Mouse (Mus musculus) ovary, postnatal 36 days (tissue): ENCODE results near the gene Etv6.

Source experiments
- DNase-seq: peaks from one replicate; pipeline ENCODE4 v3.0.0; 2022; ENCODE audit warnings: low spot score, mixed read lengths

Gene Etv6

DNA sequence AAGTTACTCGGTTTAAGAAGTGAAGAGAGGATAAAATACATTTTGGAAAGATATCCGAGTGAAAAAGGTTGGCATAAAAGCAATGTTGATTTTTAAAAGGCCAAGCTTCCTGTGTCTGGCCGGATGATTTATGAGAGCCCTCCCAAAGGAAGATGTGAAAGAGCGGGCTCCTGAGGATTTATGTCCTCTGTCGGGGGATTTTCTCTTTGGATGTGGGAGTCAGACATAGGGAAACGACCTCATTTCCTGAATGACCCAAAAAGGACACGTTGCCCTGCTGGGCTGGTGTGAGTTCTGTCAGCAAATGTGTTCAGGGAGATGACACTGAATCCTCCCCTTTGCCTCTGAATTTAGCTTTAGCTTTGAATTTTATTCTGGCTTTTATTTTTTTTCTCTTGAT is 8.0 kb downstream of the Etv6 start:
- DNase-seq: no peak

DNA sequence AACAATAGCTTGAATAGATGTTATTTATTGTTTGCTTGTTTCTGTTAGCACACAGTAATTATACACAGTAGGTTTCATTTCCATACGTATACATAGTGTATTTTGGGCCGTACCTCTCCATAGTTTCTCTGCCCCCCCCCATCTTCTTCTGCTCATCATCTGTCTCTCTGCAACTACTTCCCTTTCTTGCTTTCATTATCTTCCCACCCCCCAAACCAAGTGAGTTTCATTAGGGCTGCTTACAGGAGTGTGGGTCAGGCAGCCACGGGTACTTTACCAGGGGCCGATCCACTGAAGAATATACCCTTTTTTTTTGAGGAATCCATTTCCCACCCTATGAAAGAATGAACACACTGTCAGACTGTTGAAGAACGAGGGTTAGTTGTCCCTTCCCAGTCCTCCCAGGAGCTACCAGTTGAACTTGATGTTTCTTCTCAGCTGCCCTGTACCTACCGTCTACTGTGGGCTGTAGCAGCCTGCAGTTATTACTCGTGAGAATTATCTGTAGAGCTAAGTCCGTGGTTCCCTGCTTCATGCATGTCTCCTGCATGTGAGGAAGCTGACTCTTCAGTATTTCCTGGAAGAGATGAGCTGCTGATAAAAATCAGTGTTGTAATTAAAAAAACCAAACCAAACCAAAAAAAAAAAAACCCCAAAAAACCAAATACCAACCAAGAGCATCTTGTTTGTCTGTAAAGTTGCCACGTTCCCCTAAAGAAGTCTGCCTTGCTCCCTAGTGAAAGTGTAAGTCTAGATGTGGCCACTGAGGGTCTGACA is 9.8 kb downstream of the Etv6 start:
- no peak for DNase-seq

DNA sequence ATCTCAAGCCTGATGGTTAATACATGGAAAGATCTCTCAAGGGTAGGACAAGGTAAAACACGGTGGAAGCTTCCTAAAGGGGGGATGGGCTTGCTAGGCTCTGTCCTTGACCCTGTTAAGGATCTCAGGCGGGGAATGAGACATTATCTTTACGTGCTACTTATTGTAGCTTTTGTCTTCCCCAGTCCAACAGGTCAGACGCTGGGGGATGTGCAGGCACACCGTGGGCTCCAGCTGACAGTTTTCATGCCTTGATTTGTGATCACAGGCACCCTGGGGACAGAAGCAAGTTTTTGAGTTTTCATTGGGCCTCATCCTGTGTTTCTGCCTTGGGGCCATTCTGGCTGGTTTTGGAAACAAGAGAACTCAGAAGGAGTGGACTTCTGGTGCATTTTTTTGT is 10.6 kb downstream of the Etv6 start:
- DNase-seq: no peak

DNA sequence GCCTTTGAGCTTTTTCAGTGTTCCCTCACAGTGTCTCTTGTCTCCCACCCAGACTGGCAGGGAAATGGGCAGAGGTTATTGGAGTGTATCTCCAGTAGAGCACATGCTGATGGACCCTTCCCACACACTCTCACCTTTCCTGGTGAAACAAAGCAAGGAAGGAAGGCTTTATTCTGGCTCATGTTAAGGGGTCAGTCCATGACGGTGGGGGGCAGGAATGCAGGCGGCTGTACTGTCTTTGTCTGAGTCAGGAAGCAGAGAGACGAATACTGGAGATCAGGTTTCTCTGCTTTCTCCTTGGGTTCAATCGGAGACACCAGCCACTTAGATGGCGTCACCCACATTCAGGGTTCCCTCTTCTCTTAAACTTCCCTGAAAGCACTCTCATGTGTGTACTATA is 11.7 kb downstream of the Etv6 start:
- no peak for DNase-seq

DNA sequence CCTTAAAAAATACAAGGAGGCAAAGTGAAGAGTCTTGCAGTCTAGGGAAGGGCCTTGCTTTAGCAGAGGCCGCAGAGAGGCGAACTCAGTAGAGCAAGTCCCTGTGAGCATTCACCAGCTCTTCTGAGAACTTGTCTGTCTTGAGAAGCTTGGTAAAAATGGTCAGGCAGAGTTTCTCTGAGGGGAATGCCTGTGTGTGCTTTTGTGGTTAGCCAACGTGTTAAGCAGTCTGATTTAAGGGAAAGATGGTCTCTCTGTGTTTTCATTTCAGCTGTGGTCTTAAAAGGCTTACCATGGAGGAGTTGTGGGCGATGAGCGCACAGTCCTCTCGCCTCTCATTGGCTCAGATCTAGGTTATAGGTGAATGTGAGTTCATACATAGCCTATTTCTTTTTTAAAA is 12.5 kb downstream of the Etv6 start:
- no peak for DNase-seq

DNA sequence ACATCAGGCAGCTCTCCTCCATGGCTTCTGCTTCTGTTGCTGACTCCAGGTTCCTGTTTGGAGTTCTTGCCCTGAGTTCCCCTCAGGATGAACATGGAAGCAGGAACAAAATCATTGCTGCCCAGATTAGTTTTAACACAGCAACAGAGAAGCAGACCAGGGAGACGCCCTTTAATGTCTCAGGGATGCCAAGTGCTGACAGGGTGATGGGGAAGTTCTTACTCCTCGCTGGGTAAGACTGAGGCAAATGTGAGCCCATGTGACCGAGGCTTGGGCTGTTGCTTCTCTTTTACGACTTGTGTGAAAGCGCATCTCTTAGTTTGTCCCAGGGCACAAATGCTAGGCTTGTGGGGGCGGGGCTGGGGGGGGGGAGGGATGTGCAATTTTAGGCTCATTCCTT is 13.5 kb downstream of the Etv6 start:
- no peak for DNase-seq

DNA sequence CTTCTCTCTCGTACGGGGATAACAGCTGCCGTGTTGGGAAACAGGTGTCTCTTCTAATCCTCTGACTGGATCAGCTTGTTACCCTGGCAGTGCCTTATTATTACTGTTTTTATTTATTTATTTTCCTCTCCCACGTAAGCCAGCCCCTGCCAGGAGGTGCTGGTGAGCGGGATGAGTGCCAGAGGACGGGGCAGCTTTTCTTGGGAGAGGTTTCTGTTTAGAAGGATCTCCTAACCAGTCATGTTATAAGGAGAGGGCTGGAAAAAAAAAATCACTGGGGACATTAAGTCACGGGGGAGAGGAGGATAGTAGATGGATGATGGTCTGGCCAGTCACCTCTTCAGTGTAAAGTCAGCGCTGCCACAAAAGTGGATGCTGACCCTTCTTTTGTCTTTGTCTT is 15.0 kb downstream of the Etv6 start:
- no peak for DNase-seq

DNA sequence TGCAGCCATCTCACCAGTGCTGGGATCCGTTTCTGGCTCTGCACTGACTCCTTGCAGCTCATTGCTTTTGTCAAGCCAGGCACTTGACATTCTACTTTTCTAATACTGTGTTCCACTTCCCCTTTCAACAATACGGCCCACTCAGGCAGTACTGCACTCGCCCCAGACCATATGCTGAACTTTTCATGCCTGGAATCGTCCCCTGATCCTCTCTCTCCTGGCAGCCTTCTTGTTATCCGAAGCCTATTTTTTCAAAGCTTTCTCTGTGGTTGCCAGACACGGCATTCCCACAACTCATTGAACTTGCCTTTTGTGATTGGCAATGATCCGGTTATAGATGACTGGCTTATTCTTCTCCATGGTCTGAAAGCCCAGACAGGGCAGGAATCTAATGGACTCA is 16.4 kb downstream of the Etv6 start:
- no peak for DNase-seq

DNA sequence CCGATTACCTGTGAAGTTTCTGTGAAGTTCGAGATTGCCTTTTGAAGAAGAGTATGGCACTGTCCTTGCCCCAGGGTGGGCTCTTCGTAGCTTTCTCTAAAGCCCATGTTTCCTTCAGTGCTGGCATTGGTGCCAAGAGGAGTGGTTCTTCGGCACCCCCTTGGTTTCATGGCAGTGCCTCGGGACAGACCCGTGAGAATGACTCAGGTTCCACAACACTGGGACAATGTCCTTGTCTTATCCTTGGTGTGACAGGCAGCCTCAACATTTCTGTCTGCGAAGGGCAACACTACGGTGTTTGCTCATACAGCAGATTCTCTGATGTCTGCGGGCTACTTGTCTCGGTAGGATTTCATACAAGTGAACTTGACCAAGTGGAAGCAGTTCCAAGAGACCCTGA is 17.6 kb downstream of the Etv6 start:
- DNase-seq: no peak

DNA sequence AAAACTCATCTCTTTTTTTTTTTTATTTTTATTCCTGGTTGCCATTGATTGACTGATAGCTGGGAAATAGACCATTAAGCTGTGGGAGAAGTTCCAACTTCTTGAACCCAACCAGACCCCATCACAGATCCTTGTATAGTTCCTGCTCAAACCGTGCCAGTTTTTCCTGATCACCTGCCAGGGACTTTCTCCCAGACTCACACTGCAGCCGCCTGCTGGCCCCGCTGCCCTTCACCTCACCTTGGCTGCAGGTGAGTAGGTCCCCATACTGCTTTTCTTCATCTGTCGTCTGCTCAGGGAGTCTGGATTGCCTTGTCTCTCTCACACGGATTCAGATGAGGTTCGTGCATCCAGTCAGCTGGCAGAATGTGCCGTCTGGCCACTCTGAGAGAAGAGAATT is 18.1 kb downstream of the Etv6 start:
- no peak for DNase-seq

DNA sequence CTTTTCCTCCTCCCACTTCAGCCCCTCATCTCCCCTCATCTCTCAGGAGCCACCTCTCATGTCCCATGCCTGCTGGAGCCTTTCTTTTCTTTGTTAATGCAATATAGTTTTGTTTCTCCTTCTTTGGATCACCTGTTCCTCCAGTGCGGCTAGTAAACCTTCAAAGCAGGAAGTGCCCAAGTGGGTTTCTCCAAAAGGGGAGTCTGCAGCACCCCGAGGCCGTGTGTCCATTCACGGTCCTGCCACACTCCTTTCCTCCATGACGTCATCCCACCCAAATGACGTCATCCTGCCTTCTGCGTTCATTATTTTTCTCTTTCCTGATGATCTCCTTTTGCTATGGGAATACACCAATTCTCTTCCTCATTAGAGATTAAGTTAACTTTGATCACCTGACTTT is 20.1 kb downstream of the Etv6 start:
- no peak for DNase-seq

DNA sequence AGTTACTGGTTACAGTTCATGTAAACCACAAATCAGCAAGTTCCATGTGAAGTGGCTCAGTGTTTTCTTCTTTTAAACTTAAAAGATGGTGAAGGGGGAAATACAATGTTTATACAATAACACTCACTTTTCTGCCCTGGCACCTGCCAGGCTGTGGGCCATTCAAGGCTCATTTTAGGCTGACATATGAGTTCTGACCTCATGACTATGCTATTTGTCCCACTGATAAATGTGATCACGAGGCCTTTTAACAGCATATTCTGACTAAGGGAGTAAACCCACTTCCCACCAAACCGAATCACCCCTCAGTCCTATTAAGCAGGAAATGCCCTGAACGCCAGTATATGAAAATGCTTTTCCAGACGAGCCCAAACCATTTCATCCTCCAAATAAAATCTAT is 23.0 kb downstream of the Etv6 start:
- DNase-seq: no peak

DNA sequence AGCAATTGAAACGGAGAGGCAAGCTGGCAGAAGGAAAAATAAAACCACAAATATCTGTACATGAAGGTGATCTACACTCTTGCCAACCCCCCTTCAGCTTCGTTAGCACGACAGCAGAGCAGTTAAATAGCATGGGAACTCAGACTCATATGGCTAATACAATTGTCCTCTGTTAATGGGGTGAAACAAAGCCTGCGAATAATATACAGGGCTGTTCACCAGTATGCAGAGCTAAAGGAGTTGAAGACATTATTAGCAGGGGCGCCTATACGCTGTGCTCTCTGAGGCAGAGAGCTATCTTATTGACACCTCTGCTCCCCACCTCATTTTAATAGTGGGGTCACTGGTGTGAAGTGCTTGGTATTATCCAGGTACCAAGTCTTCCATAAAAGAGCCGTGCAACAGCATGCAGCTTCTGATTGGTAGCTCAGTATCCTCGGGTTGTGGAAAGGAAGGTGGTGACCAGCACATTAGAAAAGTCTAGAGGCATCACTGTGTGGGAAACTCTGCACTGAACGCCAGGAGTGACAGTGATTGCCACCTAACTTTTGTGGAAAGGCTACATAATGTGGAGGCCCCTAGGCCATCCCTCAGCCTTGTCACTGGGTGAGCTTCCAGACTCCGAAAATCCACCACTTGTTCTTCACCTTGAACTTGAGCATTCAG is 23.5 kb downstream of the Etv6 start:
- no peak for DNase-seq

DNA sequence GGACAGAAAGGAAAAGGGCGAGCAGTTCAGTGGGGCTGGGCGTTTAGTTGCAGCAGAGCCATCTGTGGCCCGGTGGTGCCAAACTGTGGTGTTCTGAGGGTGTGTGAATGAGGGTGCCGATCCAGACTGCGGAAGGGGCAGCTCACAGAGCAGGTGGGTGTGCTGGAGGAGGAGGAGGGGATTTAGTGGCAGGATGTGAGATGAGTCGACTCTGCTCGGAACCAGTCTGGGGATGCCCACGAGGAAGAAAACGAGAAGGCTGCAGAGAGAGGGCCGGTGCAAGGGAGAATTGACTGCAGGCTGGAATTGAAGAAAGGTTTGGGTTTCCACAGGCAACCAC is 24.0 kb downstream of the Etv6 start:
- DNase-seq: no peak

DNA sequence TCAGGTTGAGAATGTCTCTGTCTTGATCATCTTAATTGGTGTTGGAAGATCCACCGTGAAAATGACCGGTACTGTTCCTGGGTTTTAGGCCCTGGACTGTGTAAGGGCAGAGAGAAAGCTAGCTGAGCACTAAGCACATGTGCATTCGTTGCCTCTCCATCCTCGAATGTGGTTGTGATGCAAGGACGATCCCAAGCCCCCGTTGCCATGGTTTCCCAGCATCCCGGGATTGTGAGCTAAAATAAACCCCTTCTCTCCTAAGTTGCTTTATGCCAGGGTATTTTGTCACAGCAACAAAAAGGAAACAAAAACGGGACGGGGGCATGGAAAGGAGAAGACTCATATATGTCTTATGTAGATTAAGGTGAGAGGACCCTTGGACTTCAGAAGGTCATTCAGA is 24.5 kb downstream of the Etv6 start:
- no peak for DNase-seq

DNA sequence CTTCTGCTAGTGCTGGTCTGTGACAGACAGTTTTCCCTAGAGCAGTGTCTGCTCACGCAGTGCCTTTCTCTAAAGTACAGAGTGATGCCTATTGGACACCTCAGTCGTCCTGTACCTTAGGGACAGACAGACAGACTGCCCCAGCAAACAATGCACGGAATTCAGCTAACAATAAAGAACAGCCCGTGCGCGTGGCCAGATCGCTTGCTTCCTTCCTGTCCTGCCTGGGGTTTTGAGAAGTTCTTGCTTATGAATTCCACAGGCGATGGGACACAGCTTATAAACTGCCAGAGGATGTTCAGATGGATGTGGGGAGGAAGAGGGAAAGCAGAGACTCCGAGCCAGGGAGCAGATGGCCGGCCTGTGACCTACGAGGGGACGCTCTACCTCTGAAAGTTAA is 25.3 kb downstream of the Etv6 start:
- DNase-seq: no peak

DNA sequence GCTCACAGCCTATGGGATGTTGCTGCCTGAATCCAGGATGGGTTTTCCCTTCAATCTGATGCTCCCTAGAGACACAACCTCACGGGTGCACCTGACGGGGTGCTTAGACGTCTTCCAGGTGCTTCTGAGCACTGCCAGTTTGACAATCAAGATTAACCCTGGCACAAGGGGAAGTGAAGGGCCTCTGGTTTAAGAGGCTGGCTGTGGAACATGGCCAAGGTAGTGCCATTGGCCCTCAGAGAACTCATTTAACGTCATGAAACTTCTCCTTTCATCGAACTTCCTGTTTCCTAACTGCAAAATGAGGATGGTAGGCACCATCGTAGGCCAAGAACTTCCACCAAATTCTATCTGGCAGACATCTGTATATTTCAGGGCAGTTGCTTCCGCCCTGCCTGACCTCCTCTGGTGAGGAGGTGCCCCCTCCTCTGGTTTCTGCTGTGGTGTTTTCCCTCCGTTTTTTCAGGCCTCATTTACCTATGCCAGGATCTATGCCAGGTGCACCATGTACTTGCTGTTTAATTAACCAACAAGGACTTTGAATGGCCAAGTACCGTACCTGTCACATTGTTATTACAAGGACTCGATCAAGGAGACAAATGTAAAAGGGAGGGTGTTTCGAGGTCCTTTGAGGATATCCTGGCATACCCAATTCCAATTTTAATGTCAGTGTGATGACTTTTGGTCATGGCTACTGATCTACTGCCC is 29.7 kb downstream of the Etv6 start:
- DNase-seq: no peak

DNA sequence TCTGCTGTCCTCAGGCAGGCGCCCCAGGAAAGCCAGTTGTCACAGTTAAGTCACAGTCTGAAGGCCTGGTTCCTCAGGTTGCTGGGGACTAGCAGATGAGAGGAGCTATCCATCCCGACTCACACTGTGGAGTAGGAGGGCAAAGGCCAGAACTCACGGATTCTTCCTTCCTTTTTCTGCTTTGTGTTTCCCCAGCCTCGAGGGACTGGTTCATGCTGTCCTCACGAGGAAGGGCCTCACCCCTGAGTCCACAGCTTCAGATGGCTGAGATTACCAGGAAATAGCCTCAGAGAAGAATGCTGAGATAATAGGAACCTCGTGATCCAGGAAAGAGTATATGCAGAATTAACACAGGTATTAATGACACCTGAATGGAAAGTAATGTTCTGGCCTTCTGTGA is 30.6 kb downstream of the Etv6 start:
- no peak for DNase-seq

DNA sequence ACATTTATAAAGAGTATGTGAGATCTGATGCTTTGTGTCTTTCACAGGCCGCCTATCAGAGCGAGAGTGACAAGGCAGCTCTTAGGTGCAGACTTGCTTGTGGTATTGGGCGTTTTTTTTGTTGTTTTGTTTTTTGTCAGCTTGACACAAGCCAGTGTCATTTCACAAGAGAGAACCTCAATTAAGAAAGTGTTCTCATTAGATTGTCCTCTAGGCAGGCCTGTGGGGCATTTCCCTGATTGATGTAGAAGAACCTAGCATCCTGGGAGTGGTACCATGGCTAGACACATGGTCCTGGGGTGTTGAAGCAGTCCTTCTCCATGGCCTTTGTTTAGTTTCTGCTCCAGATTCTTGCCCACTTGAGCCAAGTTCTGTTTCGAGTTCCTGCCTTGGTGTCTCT is 31.5 kb downstream of the Etv6 start:
- DNase-seq: no peak

DNA sequence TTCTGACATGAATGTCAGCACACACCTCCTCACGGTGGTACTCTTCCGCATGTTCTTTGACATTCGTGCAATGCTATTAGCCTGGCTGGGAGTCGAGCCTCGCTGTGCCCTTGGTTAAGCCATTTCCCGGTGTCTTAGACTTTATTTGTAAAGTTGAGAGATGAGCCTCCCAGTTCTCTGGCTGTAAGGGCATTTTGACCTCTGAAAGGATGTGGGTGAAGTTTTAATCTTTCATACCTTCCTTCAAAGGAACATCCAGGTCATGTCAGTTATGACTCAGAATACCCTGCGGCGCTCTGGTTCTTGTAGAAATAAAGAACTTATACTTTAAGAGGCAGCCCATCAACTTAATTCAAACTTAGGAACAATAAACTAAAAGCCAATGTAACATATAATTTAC is 32.0 kb downstream of the Etv6 start:
- DNase-seq: no peak

DNA sequence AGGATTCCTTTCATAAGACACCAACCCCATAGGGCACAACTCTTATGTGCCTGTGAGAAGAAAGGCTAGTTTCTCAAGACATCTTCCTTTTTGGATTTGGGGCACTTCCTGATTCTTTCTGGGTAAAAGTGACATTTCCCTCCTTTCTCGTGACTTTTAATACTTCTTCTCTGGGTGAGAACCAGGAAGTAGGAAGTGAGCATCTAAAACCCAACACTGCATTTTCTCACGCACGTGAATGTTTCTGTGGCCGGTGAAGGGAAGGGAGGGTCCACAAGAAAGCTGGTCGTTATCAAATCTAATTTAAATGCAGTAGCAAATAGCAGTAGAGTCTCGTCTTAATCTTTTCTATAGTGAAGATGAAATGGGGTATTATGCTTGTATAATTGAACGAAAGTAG is 36.9 kb downstream of the Etv6 start:
- no peak for DNase-seq

DNA sequence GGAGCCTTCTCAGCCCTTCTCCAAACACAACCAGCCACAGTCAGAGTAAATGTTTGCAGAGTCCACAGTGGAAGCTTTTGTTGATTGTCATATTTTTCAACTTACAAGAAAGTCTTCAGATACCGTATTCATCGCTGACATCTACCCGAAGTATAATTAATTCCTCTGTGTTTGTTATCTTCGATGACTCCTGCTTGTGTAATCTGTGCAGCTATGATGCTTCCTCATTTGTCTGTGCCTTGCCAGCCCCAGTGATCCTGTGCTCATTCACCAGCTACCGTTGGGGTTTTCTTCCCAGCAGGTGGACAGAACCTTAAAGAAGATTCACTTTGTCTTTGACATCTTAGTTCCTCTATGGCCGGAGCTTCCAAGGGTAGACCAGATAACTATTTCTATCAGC is 37.4 kb downstream of the Etv6 start:
- no peak for DNase-seq

DNA sequence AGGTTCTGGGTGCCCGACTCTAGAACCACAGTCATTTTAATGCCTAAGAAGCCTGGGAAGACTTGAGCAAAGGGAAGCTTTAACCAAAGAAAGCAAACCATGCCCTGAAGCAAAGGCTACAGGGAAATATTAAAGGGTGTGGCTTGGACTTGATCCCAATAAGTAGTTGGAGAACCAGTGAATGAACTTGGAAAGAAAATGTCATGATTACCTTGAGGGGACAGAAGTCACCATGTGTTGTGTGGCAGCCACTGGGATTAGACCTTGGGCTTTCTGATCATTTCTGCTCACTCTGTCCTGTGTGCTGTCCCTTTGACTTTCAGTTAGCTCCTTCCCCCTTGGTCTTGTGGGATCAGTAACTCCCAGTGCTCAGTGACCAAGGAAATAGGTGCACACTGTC is 38.9 kb downstream of the Etv6 start:
- no peak for DNase-seq

DNA sequence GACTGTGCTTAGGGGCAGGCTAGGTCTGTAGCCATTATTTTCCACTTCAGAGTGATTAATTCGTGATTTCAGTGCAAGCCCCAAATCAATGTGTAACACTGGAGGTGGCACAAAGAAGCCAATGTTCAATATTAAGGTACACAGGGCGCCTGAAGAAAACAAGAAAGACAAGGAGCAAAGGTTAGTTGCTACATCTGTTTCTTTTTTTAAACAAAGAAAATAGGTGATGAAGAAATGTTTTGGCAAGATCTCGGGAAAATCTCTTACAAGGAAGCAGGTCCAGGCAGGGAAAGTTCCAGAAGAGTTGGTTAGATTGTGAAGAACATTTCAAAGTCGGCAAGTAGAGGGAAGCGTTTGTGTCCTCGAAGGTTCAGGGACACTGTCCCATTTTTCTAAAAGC is 39.5 kb downstream of the Etv6 start:
- no peak for DNase-seq
